Mouse (Mus musculus) spleen, postnatal 4 days (tissue): ENCODE measurements around the gene Susd6.

Experiments
- DNase-seq, 2 experiments: peaks; one replicate each; pipeline ENCODE4 v3.0.0; 2022; ENCODE audit warnings: low spot score in 2 of 2

Gene Susd6

GRCm38 (mm10) chr12:80789849-80790694, at the start of gene Susd6:
TSS of gene Susd6 (plus strand) at chr12:80790510.
- DNase-seq: peak; percentile 99

- no peak for DNase-seq
These were observed 45.7 kb upstream of the Susd6 start for GRCm38 (mm10) chr12:80744614-80745013.

GRCm38 (mm10) chr12:80746031-80746813, 44.1 kb upstream of the Susd6 start:
- no peak for DNase-seq

GRCm38 (mm10) chr12:80751556-80751955, 38.8 kb upstream of the Susd6 start:
- no peak for DNase-seq

- DNase-seq: peak in 1 of 2 experiments; percentile 66
These were observed 32.4 kb upstream of the Susd6 start for GRCm38 (mm10) chr12:80757751-80758558.

GRCm38 (mm10) chr12:80758559-80759386, 31.5 kb upstream of the Susd6 start:
- DNase-seq: peak; percentile 21 to 72

GRCm38 (mm10) chr12:80759387-80759712, 31.0 kb upstream of the Susd6 start:
- DNase-seq: no peak

GRCm38 (mm10) chr12:80759713-80760395, 30.5 kb upstream of the Susd6 start:
- DNase-seq: no peak

GRCm38 (mm10) chr12:80760396-80760801, 29.9 kb upstream of the Susd6 start, which contains the start of gene Ccdc177:
TSS of gene Ccdc177 (minus strand) at chr12:80760687.
- peak; percentile 69 to 89 for DNase-seq

GRCm38 (mm10) chr12:80762982-80763381, 27.3 kb upstream of the Susd6 start:
- no peak for DNase-seq

GRCm38 (mm10) chr12:80764116-80764515, 26.2 kb upstream of the Susd6 start:
- no peak for DNase-seq

- DNase-seq: peak; percentile 70 to 91
These were observed 20.6 kb upstream of the Susd6 start for GRCm38 (mm10) chr12:80769697-80770096.

- DNase-seq: no peak
These were observed 15.5 kb upstream of the Susd6 start for GRCm38 (mm10) chr12:80774786-80775185.

- DNase-seq: no peak
These were observed 14.2 kb upstream of the Susd6 start for GRCm38 (mm10) chr12:80776046-80776634.

- DNase-seq: peak; percentile 82 to 85
These were observed 11.9 kb upstream of the Susd6 start for GRCm38 (mm10) chr12:80778188-80778936.

- DNase-seq: no peak
These were observed 10.6 kb upstream of the Susd6 start for GRCm38 (mm10) chr12:80779760-80780159.

GRCm38 (mm10) chr12:80782190-80782589, 8.1 kb upstream of the Susd6 start:
- DNase-seq: no peak

GRCm38 (mm10) chr12:80782892-80783291, 7.4 kb upstream of the Susd6 start:
- DNase-seq: no peak

GRCm38 (mm10) chr12:80783889-80784288, 6.4 kb upstream of the Susd6 start:
- DNase-seq: no peak
